Mouse (Mus musculus): Measurements from ENCODE around the gene Cdc73.
"Not testable (repeated sequence)": the region's sequence is repeated elsewhere in the genome, so short reads cannot be mapped to it uniquely, and the experiment has no call there.

The Cdc73 gene

GRCm38 (mm10) chr1:143664786-143665185, 37.9 kb downstream of the Cdc73 start:
- DNase-seq: not testable (repeated sequence)

DNA sequence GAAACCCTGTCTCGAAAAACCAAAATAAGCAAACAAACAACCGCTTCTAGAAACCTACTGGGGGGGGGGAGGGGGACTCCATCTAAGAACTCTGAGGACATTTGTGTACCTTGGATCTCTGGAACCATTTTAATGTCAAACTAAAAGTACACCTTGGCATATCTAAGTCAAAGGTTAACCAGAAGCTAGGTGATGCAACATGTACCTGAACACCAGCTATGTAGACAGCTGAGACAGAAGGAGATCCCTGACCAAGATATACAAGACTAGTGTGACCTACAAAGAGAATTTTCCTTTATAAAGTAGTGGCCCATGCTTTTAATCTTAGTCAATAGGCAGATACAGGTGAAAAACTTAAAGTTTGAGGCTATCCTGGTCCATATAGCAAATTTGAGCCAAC, 39.5 kb downstream of the Cdc73 start:
- no peak for DNase-seq

DNA sequence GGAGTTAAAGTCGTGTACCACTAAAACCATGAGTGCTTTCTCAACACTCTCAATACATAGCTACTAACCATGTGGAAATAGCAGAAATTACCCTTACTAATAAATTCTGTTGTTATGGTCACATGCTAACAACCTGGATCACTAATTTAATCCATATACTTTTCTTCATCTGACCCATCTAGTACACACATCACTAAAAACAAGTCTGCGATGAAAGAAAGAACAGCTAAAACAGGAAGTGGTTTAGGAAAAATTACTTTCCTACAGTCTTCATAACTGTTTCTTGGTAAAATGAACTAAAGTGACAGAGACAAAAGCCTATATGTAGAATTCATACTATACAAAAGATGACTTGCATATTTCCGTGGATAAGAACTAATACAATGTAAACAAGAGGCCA, 49.0 kb downstream of the Cdc73 start:
- DNase-seq: no peak

- DNase-seq: no peak
Observed at GRCm38 (mm10) chr1:143650317-143650716, 52.4 kb downstream of the Cdc73 start.

- no peak for DNase-seq
Observed at GRCm38 (mm10) chr1:143646219-143646618, 56.5 kb downstream of the Cdc73 start.

GRCm38 (mm10) chr1:143645386-143645785, 57.3 kb downstream of the Cdc73 start:
- no peak for DNase-seq

DNA sequence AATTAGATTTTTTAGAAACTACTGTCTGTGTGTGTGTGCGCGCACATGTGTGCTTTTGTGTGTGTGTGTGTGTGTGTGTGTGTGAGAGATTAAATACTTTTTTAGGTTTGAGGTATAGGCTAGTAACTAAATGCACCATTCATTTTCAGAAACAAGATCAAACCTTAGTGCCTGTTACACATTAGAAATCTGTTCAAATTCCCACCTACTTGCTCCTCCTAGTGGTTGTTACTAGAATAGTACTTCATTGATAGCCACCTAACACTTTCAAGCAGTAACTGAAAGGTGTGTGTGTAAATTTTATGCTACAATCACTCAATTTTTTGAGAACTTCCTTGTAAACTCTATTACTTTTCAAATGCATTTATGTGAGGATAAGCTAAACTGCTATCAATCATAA, 58.5 kb downstream of the Cdc73 start:
- no peak for DNase-seq

DNA sequence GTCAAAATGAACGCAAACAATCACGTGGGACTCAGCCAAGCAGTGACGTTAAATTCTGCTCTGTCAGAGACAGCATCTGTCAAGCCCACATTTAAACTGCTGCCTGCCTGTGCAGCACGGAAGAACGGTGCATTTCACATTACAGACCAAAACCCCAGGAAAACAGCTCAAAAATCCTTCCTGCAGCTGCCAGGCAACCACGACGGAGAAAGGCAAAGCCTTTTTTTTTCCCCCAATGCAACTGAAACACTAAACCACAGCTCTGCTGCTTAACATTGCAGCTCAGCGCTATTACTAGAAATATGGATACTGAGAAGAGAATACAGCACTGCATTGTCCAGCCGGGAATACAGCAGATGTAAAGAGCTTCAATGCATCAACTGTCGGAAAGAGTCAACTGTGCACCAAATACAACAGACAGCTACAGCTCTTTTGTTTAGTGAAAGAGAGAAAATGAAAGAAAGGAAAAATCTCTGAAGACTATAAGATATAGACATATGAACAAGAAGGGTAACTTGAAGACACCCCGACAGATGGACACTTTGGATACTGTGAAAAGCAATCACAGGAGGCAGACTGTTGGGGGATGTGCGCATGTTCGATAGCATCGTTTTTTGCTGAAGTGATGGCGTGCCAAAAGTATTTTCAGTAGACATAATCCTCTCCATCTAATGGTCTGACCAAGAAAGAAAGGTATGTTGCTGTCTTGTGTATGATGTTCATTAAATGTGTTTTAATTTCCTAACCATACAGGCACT, 61.9 kb downstream of the Cdc73 start, which contains the start of gene B3galt2:
TSS of gene B3galt2 (plus strand) at position 15 of the 758 bp plus-strand sequence.
- peak; percentile 35 for DNase-seq

GRCm38 (mm10) chr1:143632854-143633587, 69.7 kb downstream of the Cdc73 start:
- no peak for DNase-seq

DNA sequence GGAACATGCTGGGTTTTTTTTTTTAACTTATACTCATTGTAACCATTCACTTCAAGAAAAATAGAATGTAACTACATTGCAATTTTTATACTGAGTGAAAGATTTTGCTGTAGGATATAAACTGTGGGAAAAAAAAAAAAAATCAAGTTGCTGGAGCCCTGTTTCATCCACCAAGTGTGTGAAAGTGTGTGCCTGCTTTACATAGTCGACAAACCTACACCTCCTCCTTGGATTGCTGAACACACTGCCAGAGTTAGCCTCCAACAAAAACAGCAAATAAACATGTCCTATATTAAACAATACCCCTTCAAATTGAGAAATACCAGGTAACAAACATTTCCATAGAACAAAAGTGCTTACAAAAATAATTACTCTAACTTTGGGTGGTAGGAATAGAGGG, 70.3 kb downstream of the Cdc73 start:
- DNase-seq: no peak

DNA sequence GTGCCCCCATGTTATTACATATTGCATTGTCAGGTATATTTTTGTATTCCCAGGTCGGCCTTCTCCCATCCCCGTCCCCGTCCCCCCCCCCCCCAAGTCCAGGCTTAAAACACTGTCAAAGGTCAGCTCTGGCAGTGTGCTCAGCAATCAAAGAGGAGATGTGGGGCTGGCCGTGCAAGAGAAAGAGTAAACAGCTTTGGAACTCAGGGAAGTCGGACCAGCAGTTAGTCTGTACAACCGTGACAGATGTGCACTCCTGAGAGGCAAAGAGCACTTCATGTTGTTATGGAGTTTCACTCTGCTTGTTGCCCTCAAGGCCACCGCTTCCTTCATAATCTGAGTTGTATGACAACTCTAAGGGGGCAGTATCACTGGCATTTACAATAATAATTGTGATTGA, 71.4 kb downstream of the Cdc73 start:
- DNase-seq: no peak

DNA sequence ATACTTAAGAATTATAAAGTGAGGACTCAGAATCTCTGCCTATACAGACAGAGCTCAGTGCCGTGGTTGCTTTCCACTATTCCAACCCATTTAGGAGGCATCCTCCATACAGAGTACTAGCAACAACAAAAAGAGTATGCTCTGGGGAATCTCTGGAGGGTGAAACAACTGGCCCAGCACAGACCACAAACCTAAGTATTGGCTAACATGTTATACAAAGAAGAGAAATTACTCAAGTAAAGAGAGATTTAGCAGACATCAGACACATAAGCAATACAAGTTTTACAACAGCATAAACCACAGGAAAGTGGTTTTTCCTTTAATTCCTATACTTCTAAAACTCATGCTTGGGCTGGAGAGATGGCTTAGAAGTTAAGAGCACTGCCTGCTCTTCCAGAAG, 80.1 kb downstream of the Cdc73 start:
- DNase-seq: no peak

DNA sequence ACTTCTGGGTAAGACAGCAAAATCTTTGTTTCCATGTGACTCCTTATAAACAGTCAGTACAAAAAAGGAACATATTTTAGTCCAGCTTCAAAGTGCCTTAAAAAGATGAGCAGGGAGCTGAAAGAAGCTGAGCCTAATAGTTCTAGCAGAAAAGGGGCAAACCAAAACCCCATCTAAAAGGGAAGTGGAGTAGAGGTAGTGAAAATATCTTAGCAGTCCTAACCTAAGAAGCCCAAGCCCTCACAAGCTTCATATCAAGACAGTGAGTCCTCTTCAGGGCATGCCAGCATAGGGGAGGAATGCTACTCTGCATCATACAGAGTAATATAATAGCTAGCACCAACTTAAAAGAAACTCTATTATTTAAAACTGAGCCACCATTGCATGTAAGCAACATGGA, 80.8 kb downstream of the Cdc73 start:
- no peak for DNase-seq

DNA sequence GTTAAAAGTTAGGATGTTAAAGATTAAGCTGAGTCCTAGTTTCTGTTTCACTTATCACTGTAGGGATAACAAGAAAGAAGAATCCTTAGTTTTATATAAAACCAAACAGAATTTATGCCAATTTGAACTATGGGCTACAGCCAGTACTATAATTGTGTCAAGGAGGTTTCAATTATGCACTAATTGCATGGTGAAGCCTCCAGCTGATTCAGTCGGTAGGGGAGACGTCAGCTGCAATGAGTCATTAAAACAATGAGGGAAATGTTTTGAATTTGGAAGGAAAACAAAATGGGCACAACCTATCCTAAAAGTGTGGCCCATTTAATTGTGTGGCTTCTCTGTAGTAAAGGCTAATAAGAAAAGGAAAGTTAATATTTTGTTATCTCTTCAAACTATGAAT, 82.9 kb downstream of the Cdc73 start:
- no peak for DNase-seq

DNA sequence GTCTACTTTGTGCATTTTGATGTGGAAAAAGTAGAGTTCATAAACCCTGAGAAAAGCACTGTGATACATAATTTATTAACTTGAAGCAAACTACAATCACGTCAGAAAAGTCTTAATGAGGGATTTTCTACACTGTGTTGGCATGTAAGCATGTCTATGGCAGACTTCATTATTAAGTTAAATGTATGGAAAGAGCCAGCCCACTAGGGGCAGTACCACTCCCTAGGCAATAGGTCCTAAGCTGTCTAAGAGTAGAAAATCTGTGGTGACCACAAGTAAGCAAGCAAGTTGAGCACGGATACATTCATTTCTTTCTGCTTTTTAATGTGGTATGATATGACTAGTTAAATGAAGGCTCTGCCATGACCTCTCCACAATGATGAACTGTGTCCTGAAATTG, 89.8 kb downstream of the Cdc73 start:
- no peak for DNase-seq

GRCm38 (mm10) chr1:143608911-143609310, 93.8 kb downstream of the Cdc73 start:
- DNase-seq: no peak

DNA sequence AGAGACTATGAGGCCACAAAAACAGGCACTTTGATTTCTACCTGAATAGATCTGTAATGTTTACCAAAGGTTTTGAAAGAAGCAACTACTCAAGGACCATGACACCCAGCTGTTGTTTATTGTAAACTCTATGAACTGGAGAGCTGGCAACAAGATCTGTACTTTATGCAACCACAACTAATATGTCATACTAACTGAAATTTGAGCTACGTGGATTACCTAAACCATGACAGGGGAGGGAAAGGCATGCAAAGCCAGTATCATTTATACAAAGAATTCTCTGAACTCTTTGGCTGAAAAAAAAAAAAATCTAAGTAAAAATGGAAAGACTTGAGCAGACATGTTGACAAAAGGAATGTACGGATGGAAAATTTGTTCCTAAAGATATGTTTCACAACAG, 105.8 kb downstream of the Cdc73 start:
- no peak for DNase-seq

GRCm38 (mm10) chr1:143576824-143577543, 125.7 kb downstream of the Cdc73 start:
- no peak for DNase-seq

- no peak for DNase-seq
Observed at GRCm38 (mm10) chr1:143558235-143558634, 144.5 kb downstream of the Cdc73 start.

- no peak for DNase-seq
Observed at GRCm38 (mm10) chr1:143555533-143555932, 147.2 kb downstream of the Cdc73 start.

DNA sequence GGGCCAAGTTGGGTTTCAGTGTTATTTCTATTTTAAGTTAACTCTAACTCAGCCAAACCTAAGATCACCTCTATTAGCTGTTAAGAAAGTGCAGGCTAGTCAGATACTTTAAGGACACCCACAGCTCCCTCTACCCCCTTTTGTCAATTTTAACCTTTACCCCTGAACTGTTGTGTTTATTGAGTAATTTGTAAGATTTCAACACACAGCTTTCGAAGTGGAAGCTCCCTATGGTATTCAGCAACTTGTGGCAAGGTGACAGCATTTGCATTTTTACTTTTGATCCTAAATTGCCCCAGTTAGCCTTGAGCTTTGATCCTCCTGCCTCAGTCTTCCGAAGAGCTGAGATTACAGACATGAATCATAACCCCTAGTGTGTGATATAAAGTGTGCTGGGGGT, 148.1 kb downstream of the Cdc73 start:
- DNase-seq: no peak
